Mouse (Mus musculus): ENCODE data around the gene Foxd4. TPM values are rescaled to one million over a fixed set of nuclear protein-coding genes. Genes with fewer than 3 reads are reported as not detected.

The Foxd4 gene
- 0.05 TPM in 1 of 2 replicates, not detected in the other for polyA plus RNA-seq (2012)

DNA sequence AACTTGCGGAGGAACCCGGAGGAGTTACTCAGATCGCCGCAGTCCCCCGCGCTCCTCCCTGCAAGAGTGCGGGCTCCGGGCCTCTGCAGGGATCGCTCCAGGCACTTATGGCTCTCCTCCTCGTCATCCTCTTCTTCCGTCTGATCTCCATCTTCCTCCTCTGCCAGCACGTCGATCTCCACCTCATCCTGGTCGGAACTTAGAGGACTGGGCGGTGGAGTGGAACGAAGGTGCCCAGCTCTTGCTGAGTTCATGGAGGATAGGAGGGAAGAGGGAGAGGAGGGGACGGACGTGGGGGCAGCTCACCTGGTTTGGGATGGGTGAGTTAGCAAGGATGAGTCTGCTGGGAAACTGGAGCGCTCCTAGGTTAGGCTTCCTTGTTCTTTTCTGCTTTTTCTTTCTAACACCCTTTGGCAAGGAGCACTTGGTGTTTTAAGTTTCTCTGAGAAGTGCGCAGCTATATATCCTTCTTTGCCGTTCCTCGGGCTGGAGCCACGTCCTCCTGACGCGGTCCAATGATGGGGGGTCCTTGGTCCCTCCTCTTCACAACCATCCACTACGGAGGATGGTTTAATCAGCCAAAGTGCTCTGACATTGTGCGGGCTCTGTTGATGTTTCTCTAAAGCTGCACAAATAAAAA, at the start of gene Foxd4:
TSS of gene Foxd4 (minus strand) at position 617 of the 640 bp plus-strand sequence.
- TF ChIP-seq GATA1 (IDR thresholded peaks at IDR 0.05; ENCODE audit: low read length) (no peak), TAL1 (IDR thresholded peaks at IDR 0.05; ENCODE audit: low read length) (no peak)
- H3K27me3 ChIP-seq (ENCODE audit: control insufficient read depth), result peaks cover 85% of the 10 kb centered on the region
- H3K4me1 ChIP-seq (ENCODE audit: control insufficient read depth), result no peaks in the 10 kb centered on the region
- no peaks in the 10 kb centered on the region for H3K36me3 ChIP-seq (ENCODE audit: control insufficient read depth)
- H3K9me3 ChIP-seq (ENCODE audit: control insufficient read depth, low read length), result peaks cover 6% of the 10 kb centered on the region; the same call in 1 of the 2 replicates
- no peak within 1 kb of the TSS for H3K4me3 ChIP-seq (replicated peaks)

DNA sequence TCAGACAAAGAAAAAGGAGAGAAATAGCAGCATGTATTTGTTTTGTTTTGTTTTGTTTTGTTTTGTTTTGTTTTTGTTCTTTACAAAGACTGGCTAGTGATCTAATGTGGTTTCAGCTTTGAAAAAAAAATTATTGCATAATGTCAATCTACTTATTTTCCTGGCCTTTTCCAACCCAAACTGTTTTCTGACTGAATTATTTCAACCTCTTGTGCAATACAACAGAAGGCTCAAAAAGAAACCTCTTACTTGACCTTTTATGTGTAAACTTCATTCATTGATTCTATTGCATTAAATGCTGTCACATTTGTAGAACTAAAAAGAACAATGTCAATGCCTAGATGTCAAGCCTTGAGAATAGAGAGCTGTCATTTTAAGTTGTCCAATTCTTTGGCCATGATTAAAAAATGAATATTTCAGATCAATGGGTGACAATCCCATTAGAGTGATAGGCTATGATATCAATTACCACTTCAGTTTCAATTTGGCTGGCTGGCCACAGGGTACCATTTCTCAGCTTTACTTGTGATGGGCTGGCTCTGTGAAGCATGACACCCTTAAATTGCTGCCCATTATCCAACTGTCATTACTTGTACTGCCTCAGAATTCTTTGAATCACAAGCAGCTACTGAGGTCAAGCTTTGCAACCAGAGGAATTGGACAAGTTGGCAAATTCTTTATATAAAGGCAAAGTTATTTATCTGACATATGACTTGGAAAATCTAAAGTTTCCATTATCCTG, 44.7 kb upstream of the Foxd4 start:
- no peaks in the 10 kb centered on the region for H3K4me1 ChIP-seq (ENCODE audit: control insufficient read depth)
- H3K27me3 ChIP-seq (ENCODE audit: control insufficient read depth), result no peaks in the 10 kb centered on the region
- no peak for TF ChIP-seq TAL1 (IDR thresholded peaks at IDR 0.05; ENCODE audit: low read length)
- TF ChIP-seq GATA1 (IDR thresholded peaks at IDR 0.05; ENCODE audit: low read length), result no peak
- H3K9me3 ChIP-seq (ENCODE audit: control insufficient read depth, low read length), result no peaks in the 10 kb centered on the region
- H3K4me3 ChIP-seq (replicated peaks), result no peak overlapping the region
- peaks cover 7% of the 10 kb centered on the region for H3K36me3 ChIP-seq (ENCODE audit: control insufficient read depth)

DNA sequence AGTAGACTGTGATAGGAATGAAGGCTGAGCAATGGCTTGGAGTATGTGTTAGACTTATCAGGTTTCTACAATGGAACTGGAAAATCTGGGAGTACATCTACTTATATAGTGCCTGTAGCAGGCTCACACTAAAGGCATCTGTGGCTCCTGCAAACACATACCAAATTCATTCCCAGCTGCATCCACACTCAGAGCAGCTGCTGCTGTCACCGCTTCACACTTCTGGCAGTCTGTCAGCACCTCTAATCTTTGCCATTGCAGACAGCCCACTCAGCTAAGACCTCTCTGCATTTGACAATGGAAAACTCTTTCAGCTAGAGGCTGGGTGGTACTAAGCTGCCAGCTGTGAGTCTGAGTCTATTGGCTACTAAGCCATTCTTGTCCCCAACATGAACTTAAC, 36.1 kb upstream of the Foxd4 start:
- H3K9me3 ChIP-seq (ENCODE audit: control insufficient read depth, low read length), result no peaks in the 10 kb centered on the region
- no peaks in the 10 kb centered on the region for H3K4me1 ChIP-seq (ENCODE audit: control insufficient read depth)
- TF ChIP-seq TAL1 (IDR thresholded peaks at IDR 0.05; ENCODE audit: low read length) (no peak), GATA1 (IDR thresholded peaks at IDR 0.05; ENCODE audit: low read length) (no peak)
- no peak overlapping the region for H3K4me3 ChIP-seq (replicated peaks)
- no peaks in the 10 kb centered on the region for H3K27me3 ChIP-seq (ENCODE audit: control insufficient read depth)
- peaks cover 16% of the 10 kb centered on the region for H3K36me3 ChIP-seq (ENCODE audit: control insufficient read depth)

DNA sequence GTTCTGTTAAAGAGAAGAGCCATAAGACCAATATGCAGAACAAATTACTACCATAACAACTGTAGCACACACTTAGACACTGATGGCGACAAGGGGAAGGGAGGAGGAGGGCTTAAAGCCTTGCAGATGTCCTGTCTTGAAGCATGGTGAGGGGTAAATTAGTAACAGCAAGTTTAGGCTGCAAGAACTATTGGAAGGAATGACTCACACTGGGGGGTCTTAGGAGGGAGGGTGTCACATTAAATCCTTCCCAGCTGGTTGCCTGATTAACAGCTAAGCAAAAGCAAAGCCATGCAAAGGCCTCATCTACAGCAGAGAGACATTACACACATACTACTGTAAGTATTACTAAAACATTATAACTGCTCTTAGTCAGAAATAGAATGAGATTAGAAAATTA, 28.0 kb upstream of the Foxd4 start:
- H3K4me1 ChIP-seq (ENCODE audit: control insufficient read depth), result no peaks in the 10 kb centered on the region
- H3K4me3 ChIP-seq (replicated peaks), result no peak overlapping the region
- H3K9me3 ChIP-seq (ENCODE audit: control insufficient read depth, low read length), result no peaks in the 10 kb centered on the region
- TF ChIP-seq TAL1 (IDR thresholded peaks at IDR 0.05; ENCODE audit: low read length) (no peak), GATA1 (IDR thresholded peaks at IDR 0.05; ENCODE audit: low read length) (no peak)
- H3K27me3 ChIP-seq (ENCODE audit: control insufficient read depth), result no peaks in the 10 kb centered on the region
- peaks cover 10% of the 10 kb centered on the region for H3K36me3 ChIP-seq (ENCODE audit: control insufficient read depth)

GRCm38 (mm10) chr19:24920866-24921265, 19.9 kb upstream of the Foxd4 start:
- Histone ChIP-seq H3K36me3 (ENCODE audit: control insufficient read depth) (peaks cover 31% of the 10 kb centered on the region), H3K9me3 (ENCODE audit: control insufficient read depth, low read length) (no peaks in the 10 kb centered on the region), H3K4me1 (ENCODE audit: control insufficient read depth) (no peaks in the 10 kb centered on the region), H3K4me3 (replicated peaks) (no peak overlapping the region), H3K27me3 (ENCODE audit: control insufficient read depth) (no peaks in the 10 kb centered on the region)
- TF ChIP-seq GATA1 (IDR thresholded peaks at IDR 0.05; ENCODE audit: low read length), result no peak
- TF ChIP-seq TAL1 (IDR thresholded peaks at IDR 0.05; ENCODE audit: low read length), result no peak

- H3K4me1 ChIP-seq (ENCODE audit: control insufficient read depth), result no peaks in the 10 kb centered on the region
- no peak for TF ChIP-seq GATA1 (IDR thresholded peaks at IDR 0.05; ENCODE audit: low read length)
- TF ChIP-seq TAL1 (IDR thresholded peaks at IDR 0.05; ENCODE audit: low read length), result no peak
Measured at GRCm38 (mm10) chr19:24908385-24909155, 7.6 kb upstream of the Foxd4 start.

GRCm38 (mm10) chr19:24907655-24908054, 6.7 kb upstream of the Foxd4 start:
- H3K9me3 ChIP-seq (ENCODE audit: control insufficient read depth, low read length), result peaks cover 2% of the 10 kb centered on the region; the same call in 1 of the 2 replicates
- H3K4me1 ChIP-seq (ENCODE audit: control insufficient read depth), result no peaks in the 10 kb centered on the region
- H3K27me3 ChIP-seq (ENCODE audit: control insufficient read depth), result peaks cover 19% of the 10 kb centered on the region
- no peak overlapping the region for H3K4me3 ChIP-seq (replicated peaks)
- no peaks in the 10 kb centered on the region for H3K36me3 ChIP-seq (ENCODE audit: control insufficient read depth)
- TF ChIP-seq GATA1 (IDR thresholded peaks at IDR 0.05; ENCODE audit: low read length), result no peak
- TF ChIP-seq TAL1 (IDR thresholded peaks at IDR 0.05; ENCODE audit: low read length), result no peak

More at GRCm38 (mm10) chr19:24908385-24909155, 7.6 kb upstream of the Foxd4 start:
- Histone ChIP-seq H3K27me3 (ENCODE audit: control insufficient read depth) (peaks cover 10% of the 10 kb centered on the region), H3K36me3 (ENCODE audit: control insufficient read depth) (no peaks in the 10 kb centered on the region), H3K4me3 (replicated peaks) (no peak overlapping the region), H3K9me3 (ENCODE audit: control insufficient read depth, low read length) (peaks cover 2% of the 10 kb centered on the region; the same call in 1 of the 2 replicates)

DNA sequence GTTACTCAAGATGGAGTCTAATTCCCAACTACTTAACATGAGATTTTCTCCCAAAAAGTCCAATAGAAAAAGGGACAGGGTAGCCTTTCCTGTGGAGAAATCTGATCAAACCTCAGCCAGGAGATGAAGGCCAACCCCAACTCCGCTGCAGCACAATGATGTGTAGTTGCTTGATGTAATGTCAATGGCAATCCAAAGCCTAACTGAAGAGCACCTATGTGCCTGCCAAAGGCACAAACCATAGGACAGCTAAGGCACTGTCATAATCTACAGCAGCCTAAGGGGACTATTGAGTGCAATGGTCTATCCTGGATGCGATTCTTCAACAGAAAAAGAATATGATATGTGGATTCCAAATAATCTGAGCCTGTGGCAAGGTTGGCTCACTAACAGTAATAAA, 1.8 kb upstream of the Foxd4 start:
- H3K4me1 ChIP-seq (ENCODE audit: control insufficient read depth), result no peaks in the 10 kb centered on the region
- peaks cover 67% of the 10 kb centered on the region for H3K27me3 ChIP-seq (ENCODE audit: control insufficient read depth)
- no peak overlapping the region for H3K4me3 ChIP-seq (replicated peaks)
- peaks cover 6% of the 10 kb centered on the region; the same call in 1 of the 2 replicates for H3K9me3 ChIP-seq (ENCODE audit: control insufficient read depth, low read length)
- TF ChIP-seq GATA1 (IDR thresholded peaks at IDR 0.05; ENCODE audit: low read length), result no peak
- TF ChIP-seq TAL1 (IDR thresholded peaks at IDR 0.05; ENCODE audit: low read length), result no peak
- no peaks in the 10 kb centered on the region for H3K36me3 ChIP-seq (ENCODE audit: control insufficient read depth)

DNA sequence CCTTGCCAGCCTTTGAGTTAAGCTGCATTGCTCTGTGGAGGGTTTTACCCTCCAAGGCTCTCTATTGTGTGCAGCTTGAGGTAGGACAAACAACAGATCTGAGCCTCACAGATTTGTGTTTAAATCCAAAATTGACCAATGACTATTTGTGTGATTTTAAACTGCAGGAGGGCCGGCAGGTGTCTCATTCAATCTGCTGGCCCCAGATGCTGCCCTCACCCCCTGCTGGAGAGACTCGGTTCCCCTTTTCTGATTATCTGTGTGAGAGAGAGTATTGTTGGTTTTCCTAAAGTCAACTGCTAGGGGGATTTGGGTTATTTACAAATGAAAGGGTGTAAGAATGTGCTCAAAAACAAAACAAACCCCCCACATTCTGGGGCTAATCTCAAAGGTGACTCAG, 1.3 kb upstream of the Foxd4 start:
- peaks cover 6% of the 10 kb centered on the region; the same call in 1 of the 2 replicates for H3K9me3 ChIP-seq (ENCODE audit: control insufficient read depth, low read length)
- no peaks in the 10 kb centered on the region for H3K36me3 ChIP-seq (ENCODE audit: control insufficient read depth)
- no peak for TF ChIP-seq GATA1 (IDR thresholded peaks at IDR 0.05; ENCODE audit: low read length)
- TF ChIP-seq TAL1 (IDR thresholded peaks at IDR 0.05; ENCODE audit: low read length), result no peak

More for the DNA sequence above, 1.3 kb upstream of the Foxd4 start:
- H3K4me3 ChIP-seq (replicated peaks), result no peak overlapping the region
- peaks cover 73% of the 10 kb centered on the region for H3K27me3 ChIP-seq (ENCODE audit: control insufficient read depth)
- no peaks in the 10 kb centered on the region for H3K4me1 ChIP-seq (ENCODE audit: control insufficient read depth)

Measured in erythroblast, embryonic 14.5 days (primary cell).